Mouse (Mus musculus): ENCODE results near the gene Capn11.

Gene Capn11

DNA sequence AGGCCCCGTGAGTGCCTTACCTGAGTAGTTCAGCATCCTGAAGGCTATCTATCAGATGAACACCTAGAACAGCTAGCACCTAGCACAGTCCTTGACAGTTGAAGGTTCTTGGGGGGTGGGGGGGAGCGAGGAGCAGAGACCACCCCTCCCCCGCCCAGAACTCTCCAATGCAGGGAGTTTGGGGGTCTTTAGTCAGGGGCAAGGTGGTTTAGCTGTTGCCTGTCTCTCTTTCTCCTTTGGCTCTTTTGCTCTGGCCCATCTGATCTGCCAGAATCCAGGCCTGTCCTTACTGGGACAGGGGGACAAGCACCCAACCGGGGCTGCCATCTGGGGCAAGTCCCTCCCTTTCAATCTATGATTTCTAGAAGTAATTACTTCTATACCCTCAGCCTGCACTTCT lies at the start of gene Capn11:
Gene Capn11 (minus strand): TSS at position 101 of the 400 bp plus-strand sequence.
- no peak for DNase-seq (ENCODE audit: low spot score in 2 of 2)

DNA sequence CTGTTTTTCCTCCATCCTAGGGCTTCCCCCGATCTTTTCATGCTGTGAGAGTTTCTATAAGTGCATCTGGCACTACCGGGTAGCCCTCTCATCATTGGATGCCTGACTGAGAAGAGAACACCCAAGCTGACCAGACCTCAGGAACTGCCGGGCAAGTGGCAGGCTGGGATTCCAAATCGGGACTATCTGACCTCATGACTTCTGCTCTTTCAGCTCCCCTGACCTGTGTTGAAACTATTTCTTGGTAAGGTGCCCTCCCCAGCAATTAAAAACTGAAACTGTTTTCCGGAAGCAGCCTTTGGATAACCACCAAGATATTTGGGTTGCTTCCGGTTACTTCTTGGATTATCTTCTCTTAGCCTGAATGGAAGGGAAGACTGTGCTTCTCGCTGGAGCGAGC lies 49.1 kb upstream of the Capn11 start:
- DNase-seq (ENCODE audit: low spot score in 2 of 2), result no peak

DNA sequence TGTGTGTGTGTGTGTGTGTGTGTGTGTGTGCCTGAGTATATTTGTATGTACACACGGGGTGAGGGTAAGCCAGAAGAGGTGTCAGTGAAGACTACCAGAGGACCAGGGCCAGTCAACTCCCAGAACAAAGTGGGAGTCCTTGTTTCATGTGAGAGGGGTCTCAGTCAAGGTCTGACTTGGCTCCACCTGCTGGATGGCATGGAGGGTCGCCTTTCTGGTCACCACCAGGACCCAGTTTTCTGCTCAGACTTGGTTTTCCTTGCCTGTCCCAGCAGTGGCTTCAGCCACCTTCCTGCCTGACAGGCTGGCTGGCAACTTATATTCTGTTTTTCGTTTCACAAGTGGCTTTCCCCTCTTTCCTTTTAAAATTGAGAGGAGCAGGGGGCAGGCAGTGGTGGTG lies 48.3 kb upstream of the Capn11 start:
- no peak for DNase-seq (ENCODE audit: low spot score in 2 of 2)

DNA sequence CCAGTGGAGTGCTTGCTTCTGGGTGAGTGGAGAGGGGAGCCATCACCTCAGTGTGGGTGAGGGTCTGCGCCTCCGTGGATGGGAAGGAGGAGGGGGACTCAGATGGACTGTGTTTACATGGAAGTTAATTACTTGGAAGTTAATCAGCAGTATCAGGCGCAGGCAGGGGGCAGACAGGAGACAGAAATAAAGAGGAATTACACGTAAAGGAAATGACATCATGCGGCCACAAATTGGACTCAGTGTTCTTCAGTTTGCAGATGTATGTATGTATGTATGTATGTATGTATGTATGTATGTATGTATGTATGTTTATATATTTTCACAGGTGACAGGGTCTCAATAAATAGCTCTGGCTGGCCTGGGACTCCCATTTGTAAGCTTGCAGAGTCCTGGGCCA lies 47.7 kb upstream of the Capn11 start:
- DNase-seq (ENCODE audit: low spot score in 2 of 2), result no peak

DNA sequence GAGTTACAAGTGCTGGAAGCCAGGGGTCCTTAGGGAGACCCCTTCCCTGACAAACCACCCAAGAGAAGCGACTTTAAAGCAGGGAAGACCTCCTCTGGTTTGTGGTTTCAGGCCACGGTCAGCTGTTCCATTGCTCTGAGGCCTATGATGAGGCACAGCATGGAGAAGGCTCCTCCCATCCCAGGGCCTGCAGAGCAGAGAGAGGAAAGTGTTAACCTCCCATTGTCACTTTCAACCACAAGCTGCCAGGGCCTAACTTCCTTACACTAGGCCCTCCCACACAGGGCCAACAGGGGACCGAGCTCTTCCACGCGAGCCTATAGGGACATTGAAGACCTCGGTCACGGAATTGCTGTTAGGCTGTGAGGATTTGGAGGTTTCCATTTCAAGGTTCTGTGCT lies 44.1 kb upstream of the Capn11 start:
- no peak for DNase-seq (ENCODE audit: low spot score in 2 of 2)

DNA sequence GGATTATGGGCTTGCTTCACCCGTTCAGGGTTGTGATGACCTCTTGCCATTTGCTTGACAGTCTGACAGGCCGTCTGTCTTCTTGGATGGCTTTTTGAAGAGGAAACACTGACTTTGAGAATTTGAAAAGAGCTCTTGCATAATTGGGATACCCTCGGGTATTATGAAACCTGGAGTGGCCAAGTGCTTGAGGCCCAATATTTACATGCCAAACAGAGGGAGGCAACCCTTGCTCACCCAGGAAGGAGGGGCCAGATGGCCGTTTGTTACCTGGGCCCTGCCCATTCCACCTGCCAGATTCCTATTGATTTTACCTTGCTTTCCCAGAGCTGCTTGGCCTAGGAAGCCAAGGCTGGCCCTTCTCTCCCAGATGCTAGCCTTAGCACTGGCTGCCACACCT lies 43.1 kb upstream of the Capn11 start:
- DNase-seq (ENCODE audit: low spot score in 2 of 2), result no peak

DNA sequence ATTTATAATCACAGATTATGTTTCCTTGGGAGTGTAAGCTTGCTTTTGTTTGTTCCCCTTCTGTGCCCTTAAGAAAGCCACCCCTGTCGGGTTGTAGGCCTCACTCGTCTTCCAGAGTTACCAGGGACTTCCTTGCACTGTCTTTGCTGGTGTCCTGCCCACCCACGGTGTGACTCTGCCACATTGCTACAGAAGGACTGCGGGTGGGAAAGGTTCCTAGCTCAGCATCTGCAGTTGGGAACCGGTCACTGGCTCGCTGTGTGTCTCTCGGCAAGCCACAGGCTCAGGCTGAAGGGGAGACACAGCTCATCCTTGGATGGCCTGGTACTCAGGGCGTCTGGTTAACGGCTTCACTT lies 42.1 kb upstream of the Capn11 start:
- no peak for DNase-seq (ENCODE audit: low spot score in 2 of 2)

DNA sequence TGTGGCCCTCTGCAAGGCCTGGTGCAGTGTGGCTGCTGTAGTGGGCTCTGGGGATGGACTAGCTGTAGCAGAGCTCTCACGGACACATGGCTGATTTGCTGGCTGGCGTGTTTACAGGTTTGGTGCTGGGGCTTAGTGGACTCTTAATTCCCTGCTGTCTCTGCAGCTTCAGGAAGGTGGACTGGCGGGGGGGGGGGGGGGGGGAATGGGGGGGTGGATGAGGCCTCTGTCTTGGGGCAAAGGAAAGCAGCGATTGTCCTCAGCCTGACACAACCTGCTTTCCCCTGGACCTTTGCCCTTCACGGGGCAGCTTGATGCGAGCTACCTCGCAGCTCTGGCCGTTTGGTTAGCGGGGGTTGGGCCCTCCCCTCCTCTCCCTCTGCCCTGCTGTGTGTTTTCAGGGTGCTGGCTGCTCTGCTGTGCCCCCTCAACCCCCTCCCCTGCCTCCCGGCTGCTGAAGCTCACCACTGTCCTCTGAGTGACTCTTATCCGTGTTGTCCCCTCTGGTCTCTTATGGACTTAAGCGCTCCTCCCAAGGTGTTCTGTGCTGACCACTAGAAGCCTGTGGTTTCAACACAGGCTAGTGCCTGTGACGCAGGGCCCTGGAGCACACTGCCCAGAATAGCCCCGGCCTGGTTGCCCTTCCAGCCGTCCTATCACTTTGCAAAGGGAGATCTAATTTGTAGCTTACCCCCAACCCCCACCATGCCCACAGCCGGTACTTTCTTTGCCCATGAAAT lies 41.5 kb upstream of the Capn11 start:
- DNase-seq (ENCODE audit: low spot score in 2 of 2), result no peak

DNA sequence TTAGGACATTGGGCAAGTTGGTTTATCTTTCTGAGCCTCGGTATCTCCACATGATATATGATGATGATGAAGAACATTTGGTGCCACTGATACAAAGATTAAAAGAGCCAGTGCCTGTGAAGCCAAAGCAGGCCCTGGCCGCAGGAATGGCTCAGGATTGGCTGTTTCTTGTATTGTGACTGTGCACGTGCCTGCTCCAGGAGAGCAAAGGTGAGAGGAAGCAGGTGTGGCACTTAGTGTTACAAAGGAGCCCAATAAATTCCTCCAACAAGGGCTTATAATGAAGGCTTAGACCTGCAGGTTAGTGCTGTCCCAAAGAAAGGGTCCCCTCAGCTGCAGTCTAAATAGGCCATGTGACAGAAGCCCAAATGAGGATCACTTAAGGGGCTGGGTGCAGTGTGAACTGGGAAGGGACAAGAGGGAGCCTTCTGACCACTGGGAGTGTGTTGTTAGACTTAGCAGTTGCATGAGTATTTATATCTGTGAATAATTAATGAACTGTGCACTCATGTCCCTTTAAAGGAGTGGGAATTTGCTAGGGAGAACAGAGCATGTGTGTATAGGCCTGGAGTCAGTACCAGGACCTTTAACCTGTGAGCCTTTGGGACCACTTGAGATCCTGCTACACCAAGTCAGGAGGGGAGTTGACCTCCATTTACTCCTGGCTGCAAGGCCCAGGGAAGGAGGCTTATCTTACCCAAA lies 40.1 kb upstream of the Capn11 start:
- no peak for DNase-seq (ENCODE audit: low spot score in 2 of 2)

DNA sequence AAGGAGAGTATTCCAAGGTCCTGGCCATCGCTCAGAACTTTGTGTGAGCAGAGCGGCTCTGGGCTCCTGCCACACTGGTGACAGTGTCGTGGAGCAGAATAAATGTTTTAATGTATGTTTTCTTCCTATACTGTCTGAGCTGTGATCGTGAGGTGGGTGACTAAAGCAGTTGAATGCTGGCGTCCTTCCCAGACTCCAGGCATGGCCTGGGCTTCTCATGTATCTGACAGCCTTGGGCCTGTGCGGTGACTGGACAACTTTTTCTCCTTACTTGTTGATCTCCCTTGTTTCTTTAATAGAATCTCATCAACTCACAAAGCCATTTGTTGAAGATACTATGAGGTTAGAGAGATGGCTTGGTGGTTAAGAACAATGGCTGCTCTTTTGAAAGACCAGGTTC lies 39.2 kb upstream of the Capn11 start:
- no peak for DNase-seq (ENCODE audit: low spot score in 2 of 2)

DNA sequence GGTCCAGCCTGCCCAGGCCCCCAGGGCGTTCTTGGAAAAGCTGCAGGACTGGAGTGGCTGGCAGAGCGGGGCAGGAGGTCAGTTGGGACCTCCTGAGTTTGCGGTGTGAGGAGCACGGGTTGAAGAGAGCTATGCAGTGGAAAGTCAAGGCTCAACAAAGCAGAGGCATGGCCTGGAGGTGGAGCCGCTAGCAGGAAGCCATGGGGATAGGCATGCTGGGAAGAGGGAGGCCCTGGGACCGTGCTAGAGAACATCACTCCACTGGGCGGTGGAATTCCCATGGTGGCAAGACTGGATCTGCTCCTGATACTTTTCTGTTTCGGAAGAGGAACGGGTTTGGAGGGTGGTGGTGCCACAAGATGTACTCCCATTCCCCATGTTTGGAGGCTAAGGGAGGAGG lies 37.9 kb upstream of the Capn11 start:
- no peak for DNase-seq (ENCODE audit: low spot score in 2 of 2)

DNA sequence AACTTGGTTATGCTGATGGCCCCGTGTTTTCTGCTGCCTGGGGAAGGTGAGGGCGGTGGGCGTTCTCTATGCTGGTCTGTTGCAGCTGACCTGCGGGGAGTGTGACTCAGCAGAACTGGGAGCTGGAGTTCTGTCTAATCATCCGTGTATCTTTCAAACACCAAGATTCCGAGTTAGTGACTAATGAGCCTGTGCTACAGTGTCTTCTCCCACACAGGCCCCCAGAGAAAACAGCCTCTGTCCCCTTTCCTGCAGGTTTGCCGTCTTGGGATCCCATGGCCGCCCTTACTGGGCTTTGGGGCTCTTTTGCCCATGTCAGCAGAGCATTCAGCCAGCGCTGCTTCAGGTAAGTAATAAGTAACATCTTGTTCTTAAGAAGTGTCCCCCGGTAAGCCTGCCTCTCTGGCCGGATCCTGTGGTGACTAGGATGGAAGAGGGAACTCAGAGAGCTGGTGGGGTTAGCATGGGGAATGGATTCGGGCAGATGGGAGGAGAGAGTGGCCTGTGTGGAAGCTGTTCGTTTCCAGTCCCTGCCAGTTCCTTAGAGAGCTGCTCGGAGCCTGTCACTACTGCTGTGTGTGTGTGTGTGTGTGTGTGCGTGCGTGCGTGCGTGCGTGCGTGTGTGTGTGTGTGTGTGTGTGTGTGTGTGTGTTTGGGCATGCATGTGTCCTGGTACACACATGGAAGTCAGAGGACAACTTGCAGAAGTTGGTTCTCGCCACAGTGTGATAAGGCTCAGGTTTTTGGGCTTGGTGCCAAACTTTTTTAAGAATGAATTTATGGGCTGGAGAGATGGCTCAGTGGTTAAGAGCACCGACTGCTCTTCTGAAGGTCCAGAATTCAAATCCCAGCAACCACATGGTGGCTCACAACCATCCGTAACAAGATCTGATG lies 36.3 kb upstream of the Capn11 start:
- no peak for DNase-seq (ENCODE audit: low spot score in 2 of 2)

DNA sequence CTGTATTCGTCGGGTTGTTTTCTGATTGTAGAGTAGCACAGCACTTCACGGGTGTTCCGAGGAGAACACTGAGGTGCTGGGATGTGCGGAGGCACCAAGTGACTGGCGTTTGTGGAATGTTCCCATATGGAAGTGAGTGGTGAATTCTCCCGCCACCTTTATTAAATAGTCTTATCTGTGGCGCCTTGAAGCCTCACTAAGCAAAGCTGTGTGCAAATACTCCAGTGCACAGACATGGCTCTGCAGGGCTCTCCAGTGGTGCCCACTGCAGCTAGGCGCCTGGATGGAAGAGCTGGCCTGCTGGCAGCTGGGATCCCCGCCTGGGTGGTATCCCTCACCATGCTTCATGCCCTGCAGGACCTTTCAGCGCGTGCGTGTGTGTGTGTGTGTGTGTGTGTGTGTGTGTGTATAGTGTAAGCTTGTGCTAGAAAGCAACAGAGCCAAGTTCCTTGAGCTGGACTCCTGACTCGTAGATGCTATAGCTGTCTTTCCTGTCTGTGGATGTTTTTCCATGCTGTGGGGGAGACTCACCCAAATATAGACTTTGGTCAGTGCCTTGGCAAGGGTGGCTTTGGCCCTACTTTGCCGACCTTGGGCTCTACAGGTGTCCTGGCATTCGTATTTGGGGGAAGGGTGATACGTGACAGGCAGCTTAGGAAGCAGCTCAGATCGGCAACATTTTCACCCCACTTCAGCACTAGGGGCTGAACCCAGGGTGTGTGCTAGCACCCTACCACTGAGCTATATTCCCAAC lies 34.9 kb upstream of the Capn11 start:
- no peak for DNase-seq (ENCODE audit: low spot score in 2 of 2)

DNA sequence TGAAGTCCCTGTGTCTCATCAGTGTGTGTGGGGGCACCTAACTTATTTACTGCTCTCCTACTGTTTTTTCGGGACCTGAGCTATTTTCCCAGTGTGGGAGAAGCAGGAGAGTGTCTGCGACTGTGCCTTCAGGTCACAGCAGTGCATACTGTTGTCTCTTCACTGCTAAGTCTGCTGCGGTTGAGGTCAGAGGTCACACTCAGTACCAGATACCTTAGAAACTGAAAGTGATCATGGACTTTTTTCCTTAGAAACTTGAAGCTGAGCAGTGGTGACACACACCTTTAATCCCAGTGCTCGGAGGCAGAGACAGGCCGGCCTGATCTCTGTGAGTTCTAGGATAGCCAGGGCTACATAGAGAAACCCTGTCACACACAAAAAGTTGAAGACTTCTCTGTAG lies 33.0 kb upstream of the Capn11 start:
- no peak for DNase-seq (ENCODE audit: low spot score in 2 of 2)

DNA sequence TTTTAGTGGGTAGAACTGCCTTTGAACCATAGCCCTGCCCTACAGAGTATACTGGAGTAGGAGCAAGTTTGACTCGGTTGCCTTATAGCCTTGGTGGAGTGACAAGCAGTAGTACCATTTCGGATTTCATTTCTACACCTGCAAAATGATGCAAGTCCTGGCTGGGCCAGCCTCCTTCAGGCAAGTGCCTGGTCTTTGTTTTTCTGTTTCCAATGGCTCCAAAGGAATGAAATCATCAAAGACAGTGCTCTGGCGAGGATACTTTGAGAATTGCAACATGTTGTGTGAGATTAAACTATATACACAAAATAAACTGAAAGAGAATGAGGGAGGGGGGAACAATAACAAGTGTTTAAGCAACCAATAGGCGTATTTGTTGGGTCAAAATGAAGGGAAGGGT lies 30.9 kb upstream of the Capn11 start:
- DNase-seq (ENCODE audit: low spot score in 2 of 2), result no peak

DNA sequence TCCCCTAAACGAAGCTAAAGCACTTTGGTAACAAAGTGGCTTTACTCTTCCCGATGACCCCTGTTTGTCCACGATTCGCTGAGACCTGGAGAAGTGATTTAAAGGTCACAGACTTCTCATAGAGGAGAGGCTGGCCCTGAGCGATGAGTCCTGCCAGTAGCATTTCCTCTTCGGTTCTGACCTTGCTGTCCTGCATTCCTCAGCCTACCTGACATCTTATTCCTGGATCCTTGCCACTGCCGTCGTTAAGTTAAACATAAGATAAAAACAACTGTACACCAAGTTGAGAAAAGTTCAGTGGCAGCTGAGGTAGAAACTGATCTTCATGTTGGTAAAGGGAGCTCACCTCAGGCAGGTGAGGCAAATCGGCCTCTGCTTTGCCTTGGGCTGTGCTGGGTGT lies 30.0 kb upstream of the Capn11 start:
- no peak for DNase-seq (ENCODE audit: low spot score in 2 of 2)

DNA sequence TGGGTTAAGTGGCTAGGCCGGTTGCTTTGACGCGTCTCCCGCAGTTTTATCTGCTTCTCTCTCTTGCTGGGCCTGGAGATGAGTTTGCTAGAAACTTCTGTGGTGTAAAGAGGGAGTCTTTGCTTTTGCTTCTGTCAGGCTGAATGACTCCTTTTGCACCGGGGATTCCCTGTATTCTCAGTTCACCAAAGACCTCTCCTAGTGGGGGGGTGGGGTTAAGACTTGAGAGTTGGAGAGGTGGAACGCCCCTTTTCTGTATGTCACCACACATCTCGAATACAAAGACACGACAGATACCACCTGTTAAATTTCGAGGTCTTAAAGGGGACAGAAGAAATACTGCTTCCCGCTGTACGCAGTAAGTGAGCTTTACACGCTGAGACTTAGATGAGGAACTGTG lies 27.6 kb upstream of the Capn11 start, which contains the start of gene Tmem63b:
Gene Tmem63b (minus strand): TSS at position 190 of the 400 bp plus-strand sequence.
- peak; percentile 20 to 41 for DNase-seq (ENCODE audit: low spot score in 2 of 2)

DNA sequence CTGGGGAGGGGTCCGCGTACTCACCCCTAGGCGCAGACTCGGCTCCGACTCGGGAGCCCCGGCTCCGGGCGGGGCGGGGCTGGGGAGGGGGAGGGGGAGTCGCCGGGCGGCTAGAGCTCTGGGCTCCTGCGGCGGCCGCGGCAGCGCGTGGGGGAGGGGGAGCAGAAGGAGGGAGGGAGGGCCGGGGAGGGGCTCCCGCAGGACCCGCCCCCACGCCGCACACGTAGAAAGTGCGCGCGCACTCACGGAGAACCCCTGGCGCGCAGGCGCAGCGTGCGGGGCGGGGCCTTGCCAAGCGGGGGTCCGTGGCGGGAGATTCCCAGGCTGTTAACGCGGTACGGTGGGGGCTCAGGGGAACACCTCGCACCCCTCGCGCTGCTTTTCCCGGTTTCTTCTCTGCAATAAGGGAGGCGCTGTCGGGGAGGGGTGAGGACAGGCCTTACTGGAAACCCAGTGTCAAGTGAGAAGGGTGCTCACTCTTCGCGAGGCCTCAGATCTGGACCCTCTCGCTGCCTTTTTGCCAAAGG lies 27.0 kb upstream of the Capn11 start, which contains the start of gene Mrpl14:
Gene Mrpl14 (plus strand): TSS at position 230 of the 527 bp plus-strand sequence.
- DNase-seq (ENCODE audit: low spot score in 2 of 2), result peak; percentile 88 to 96

DNA sequence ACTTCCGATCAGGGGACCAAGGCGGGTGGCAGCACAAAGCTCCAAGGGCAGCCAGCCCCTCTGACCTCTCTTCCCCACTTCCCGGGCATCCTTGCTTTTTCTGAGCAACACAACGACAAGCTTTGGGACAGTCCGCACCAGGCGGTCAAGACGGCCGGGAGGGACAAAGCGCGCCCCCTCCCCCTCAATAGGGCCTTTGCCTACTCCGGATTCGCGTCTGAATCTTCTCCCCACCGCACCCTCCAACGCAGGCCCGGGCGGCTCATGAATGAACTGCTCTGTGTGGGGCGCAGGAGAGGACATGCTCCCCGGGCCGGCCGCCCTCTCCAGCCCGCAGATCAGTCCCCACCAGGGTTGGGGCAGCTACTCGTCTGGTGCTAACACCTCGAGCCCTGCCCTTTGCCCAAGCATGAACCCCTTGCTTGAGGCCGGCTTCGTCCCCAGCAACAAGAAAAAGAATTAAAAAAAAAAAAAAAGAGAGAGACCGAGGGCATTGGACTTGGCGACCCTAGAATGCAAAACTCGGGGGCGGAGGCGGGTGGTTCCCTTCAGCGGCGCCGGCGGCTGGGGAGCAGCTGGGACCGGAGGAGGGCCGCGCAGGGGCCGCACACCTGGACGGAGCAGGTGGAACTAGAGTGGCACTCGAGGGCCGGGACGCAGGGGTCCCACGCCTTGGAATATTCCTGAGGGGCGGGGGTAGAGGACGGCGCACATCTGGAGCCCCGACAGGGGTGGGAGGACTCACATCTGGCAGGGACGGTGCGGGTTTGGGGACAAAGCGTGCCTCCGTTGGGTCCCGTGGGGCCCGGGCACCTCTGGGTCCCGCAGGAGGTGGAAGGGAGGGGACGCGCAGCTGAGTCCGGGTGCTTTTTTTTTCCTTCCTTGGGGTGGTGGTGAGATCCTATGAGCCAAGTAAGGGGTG lies 26.3 kb upstream of the Capn11 start:
- peak; percentile 32 to 35 for DNase-seq (ENCODE audit: low spot score in 2 of 2)

DNA sequence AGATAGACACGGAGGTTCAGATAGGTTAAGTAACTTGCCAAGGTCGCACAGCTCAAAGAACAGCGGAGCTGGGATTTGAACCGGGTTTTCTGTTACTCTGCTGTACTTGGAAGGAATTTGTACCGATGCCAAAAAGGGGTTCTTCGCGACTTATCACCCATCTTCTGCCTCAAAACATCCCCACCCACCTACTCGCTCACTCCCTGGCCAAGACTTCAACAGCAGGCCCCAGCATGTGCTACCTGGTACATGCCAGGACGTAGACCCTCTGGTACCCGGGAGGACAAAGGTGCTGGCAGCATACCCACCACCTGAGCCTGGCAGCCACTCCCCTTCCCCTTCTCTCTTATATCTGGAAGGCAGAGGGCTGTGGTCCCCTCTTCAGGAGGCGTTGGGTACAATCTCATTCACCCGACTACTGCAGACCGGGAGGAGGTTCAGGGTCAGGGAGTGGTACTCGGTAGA lies 25.6 kb upstream of the Capn11 start:
- no peak for DNase-seq (ENCODE audit: low spot score in 2 of 2)

Measured in thymus, postnatal 10 days (tissue).